Mouse (Mus musculus) left cerebral cortex, adult 18-20 months (tissue): Measurements from ENCODE around the gene Klhdc7a. TPM values are rescaled to one million over a fixed set of nuclear protein-coding genes. Genes with fewer than 3 reads are reported as not detected.

Experiments used
- microRNA-seq, 2 experiments: library from miRNA; unstranded; fragments of <30 nt; microRNA quantifications; one replicate each; pipeline ENCODE4 v1.2.0; 2021
- total RNA-seq, 2 experiments: library from RNA; stranded (reverse); gene quantifications; 2 replicates each; pipeline ENCODE4 v1.2.3; 2021

The Klhdc7a gene
- total RNA-seq, 2 experiments from 2014 or later: 6.8 to 8.6 TPM

Small RNA genes within 50 kb of the gene (microRNA-seq; reads per million reads assigned to microRNA genes)
- 0 reads per million in 2 experiments for gene Mir2139

Other genes with a start within 250 kb of the Klhdc7a start
- not detected for gene Pax7, start 134.5 kb downstream of the Klhdc7a start, total RNA-seq